Mouse (Mus musculus): Measurements from ENCODE around the gene Apol9b. TPM values are rescaled to one million over a fixed set of nuclear protein-coding genes. Genes with fewer than 3 reads are reported as not detected.

The Apol9b gene
- polyA plus RNA-seq, 1 experiment from 2014 or later: not detected

DNA sequence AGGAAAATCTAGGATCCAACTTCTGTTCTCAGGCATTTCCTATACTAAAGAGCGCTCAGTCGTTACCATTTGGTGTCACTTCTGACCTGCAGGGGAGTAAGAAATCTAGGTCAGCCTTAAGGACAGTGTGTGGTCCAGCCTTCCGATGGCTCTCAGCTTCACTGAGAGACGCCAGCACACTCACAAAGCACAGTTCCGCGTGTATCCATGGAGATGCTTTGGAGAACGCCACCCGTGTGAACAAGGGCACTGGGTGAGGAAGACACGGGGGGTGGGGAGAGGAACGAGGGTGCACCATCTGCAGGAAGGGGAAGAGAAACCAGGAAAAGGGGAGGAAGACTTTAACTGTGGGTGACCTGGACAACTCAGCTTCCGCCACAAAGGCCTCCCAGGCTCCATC, 23.6 kb downstream of the Apol9b start:
- Histone ChIP-seq H3K27me3 (no peaks in the 10 kb centered on the region), H3K36me3 (no peaks in the 10 kb centered on the region), H3K4me1 (no peaks in the 10 kb centered on the region), H3K4me3 (no peak overlapping the region), H3K27ac (no peak overlapping the region), H3K9me3 (replicated peaks) (no peaks in the 10 kb centered on the region), H3K4me2 (replicated peaks) (no peak overlapping the region), H3K9ac (no peak overlapping the region)
- no peak for ATAC-seq (ENCODE audit: low FRiP score)
- 58% methylated on average over 11 of the region's 11 CpGs for WGBS

DNA sequence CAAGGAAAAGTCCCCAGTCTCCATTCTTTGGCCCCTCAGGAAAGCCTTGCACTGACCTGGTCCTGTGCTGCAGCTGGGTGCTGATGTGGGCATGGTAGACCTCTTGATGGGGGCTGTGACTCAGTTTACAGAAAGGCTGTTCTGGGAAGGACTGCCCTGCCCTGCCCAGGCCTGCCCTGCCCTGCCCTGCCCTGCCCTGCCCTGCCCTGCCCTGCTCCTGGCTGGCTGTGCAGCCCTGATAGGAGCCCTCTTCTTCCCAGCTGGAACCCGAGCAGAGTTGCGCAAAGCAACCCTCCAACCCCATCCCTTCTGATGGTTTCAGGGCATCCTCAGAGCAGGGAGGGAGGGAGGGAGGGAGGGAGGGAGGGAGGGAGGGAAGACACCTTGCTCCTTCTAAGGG, 26.3 kb downstream of the Apol9b start:
- Histone ChIP-seq H3K36me3 (peaks cover 3% of the 10 kb centered on the region; the same call in 1 of the 2 replicates), H3K4me1 (no peaks in the 10 kb centered on the region), H3K4me2 (replicated peaks) (no peak overlapping the region), H3K9me3 (replicated peaks) (no peaks in the 10 kb centered on the region), H3K27me3 (no peaks in the 10 kb centered on the region), H3K27ac (no peak overlapping the region), H3K9ac (no peak overlapping the region), H3K4me3 (no peak overlapping the region)
- 20% methylated on average over 1 of the region's 2 CpGs for WGBS
- no peak for ATAC-seq (ENCODE audit: low FRiP score)

GRCm38 (mm10) chr15:77756081-77756480, 27.2 kb downstream of the Apol9b start:
- H3K27me3 ChIP-seq: no peaks in the 10 kb centered on the region
- H3K9ac ChIP-seq: no peak overlapping the region
- no peak for ATAC-seq (ENCODE audit: low FRiP score)
- no peak overlapping the region for H3K4me2 ChIP-seq (replicated peaks)
- no peaks in the 10 kb centered on the region for H3K4me1 ChIP-seq
- peaks cover 11% of the 10 kb centered on the region for H3K36me3 ChIP-seq
- WGBS: 64% methylated on average over 2 of the region's 2 CpGs
- no peak overlapping the region for H3K4me3 ChIP-seq
- H3K27ac ChIP-seq: no peak overlapping the region
- H3K9me3 ChIP-seq (replicated peaks): no peaks in the 10 kb centered on the region

- Histone ChIP-seq H3K9me3 (replicated peaks) (no peaks in the 10 kb centered on the region), H3K4me2 (replicated peaks) (no peak within 1 kb of the TSS), H3K27me3 (no peaks in the 10 kb centered on the region), H3K9ac (no peak within 1 kb of the TSS), H3K36me3 (peaks cover 19% of the 10 kb centered on the region), H3K27ac (no peak within 1 kb of the TSS), H3K4me3 (no peak within 1 kb of the TSS), H3K4me1 (no peaks in the 10 kb centered on the region)
- no peak for ATAC-seq (ENCODE audit: low FRiP score)
- 12% methylated on average over 9 of the region's 9 CpGs for WGBS
Observed at GRCm38 (mm10) chr15:77756848-77757247, 28.0 kb downstream of the Apol9b start, which contains the start of gene Apol8. TSS of gene Apol8 (minus strand) at chr15:77757003.

DNA sequence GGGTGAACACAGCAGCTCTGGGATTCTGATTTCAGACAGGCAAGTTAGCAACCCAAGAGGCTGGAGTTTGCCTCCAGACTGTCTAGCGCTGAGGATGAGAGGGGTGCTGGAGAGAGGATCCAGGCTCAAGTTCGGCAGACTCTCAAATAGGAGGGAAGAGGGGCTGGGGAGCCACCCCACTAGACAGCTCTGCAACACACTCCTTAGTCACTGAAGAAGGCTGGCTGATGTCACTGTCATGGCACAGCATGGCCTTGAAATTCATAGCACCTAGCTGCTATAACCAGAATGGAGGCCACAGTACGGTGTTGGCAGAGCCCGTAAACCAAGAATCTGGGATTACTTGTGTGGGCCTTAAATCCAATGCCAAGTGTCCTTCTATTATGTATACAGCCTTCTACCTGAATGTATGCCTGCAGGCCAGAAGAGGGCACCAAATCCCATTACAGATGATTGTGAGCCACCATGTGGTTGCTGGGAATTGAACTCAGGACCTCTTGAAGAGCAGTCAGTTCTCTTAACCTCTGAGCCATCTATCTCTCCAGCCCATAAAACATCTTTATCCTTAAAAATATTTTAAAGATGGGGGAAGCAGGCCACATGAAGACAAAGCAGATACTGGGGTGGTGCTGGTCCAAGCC, 28.9 kb downstream of the Apol9b start:
- ATAC-seq (ENCODE audit: low FRiP score): no peak
- H3K9ac ChIP-seq: no peak overlapping the region
- H3K4me2 ChIP-seq (replicated peaks): no peak overlapping the region
- 89% methylated on average over 4 of the region's 4 CpGs for WGBS
- H3K4me3 ChIP-seq: no peak overlapping the region
- no peak overlapping the region for H3K27ac ChIP-seq
- no peaks in the 10 kb centered on the region for H3K9me3 ChIP-seq (replicated peaks)
- no peaks in the 10 kb centered on the region for H3K27me3 ChIP-seq
- H3K36me3 ChIP-seq: peaks cover 27% of the 10 kb centered on the region
- no peaks in the 10 kb centered on the region for H3K4me1 ChIP-seq

DNA sequence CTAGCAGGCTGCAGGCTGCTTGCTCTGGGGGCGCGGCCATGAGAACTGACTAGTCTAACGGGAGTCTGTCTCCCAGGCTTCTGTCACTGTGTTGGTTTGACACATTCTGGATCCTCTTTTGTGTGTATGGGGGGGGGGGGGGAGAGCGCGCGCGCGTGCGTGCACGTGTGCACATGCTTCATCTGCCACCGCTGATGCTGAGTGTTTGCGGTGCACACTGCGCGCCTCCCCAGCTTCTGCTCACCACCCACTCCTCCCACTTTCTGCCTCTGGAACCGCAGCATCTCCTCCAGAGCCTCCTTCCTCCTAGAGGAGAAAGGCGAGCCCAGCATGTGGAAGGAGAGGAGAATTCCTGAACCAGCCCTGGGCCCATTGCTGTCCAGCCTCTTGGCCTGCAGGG, 31.2 kb downstream of the Apol9b start:
- Histone ChIP-seq H3K9ac (no peak overlapping the region), H3K36me3 (peaks cover 51% of the 10 kb centered on the region)
- WGBS: 95% methylated on average over 11 of the region's 16 CpGs

GRCm38 (mm10) chr15:77761083-77761482, 32.2 kb downstream of the Apol9b start:
- H3K4me2 ChIP-seq (replicated peaks): no peak overlapping the region
- peaks cover 61% of the 10 kb centered on the region for H3K36me3 ChIP-seq
- no peak overlapping the region for H3K9ac ChIP-seq
- H3K27ac ChIP-seq: no peak overlapping the region
- WGBS: 95% methylated on average over 7 of the region's 7 CpGs
- H3K4me3 ChIP-seq: no peak overlapping the region
- H3K4me1 ChIP-seq: no peaks in the 10 kb centered on the region
- H3K9me3 ChIP-seq (replicated peaks): no peaks in the 10 kb centered on the region
- ATAC-seq (ENCODE audit: low FRiP score): no peak
- H3K27me3 ChIP-seq: no peaks in the 10 kb centered on the region

More for the DNA sequence above, 31.2 kb downstream of the Apol9b start:
- H3K9me3 ChIP-seq (replicated peaks): no peaks in the 10 kb centered on the region
- no peaks in the 10 kb centered on the region for H3K4me1 ChIP-seq
- H3K27me3 ChIP-seq: no peaks in the 10 kb centered on the region
- no peak overlapping the region for H3K27ac ChIP-seq
- no peak for ATAC-seq (ENCODE audit: low FRiP score)
- no peak overlapping the region for H3K4me2 ChIP-seq (replicated peaks)
- no peak overlapping the region for H3K4me3 ChIP-seq

- H3K36me3 ChIP-seq: peaks cover 68% of the 10 kb centered on the region
- H3K9me3 ChIP-seq (replicated peaks): no peaks in the 10 kb centered on the region
Observed at GRCm38 (mm10) chr15:77761561-77762380, 32.9 kb downstream of the Apol9b start.

DNA sequence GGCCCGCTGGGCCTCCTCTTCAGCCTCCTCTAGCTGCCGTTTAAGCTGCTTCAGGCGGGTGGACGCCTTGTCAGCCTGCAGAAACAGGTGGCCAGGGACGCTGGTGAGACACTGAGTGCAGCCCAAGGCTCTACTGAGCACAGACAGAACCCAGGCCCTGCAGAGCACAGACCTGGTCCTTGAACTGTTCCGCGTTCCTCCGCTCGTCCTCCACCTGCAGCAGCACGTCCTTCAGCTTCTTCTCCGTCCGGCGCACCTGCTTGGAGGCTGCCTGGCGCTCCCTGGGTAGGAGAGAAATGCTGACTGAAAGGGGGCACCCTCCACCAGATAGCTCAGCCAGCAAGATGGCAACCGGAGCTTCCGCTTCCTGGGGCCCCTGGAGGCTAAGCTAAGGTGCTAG, 34.2 kb downstream of the Apol9b start:
- no peak overlapping the region for H3K4me3 ChIP-seq
- no peak overlapping the region for H3K9ac ChIP-seq
- no peak for ATAC-seq (ENCODE audit: low FRiP score)
- H3K36me3 ChIP-seq: peaks cover 81% of the 10 kb centered on the region
- WGBS: 95% methylated on average over 16 of the region's 16 CpGs
- no peaks in the 10 kb centered on the region for H3K9me3 ChIP-seq (replicated peaks)
- no peak overlapping the region for H3K27ac ChIP-seq
- no peak overlapping the region for H3K4me2 ChIP-seq (replicated peaks)
- no peaks in the 10 kb centered on the region for H3K4me1 ChIP-seq
- no peaks in the 10 kb centered on the region for H3K27me3 ChIP-seq

More at GRCm38 (mm10) chr15:77761561-77762380, 32.9 kb downstream of the Apol9b start:
- 78% methylated on average over 22 of the region's 22 CpGs for WGBS
- Histone ChIP-seq H3K9ac (no peak overlapping the region), H3K4me1 (no peaks in the 10 kb centered on the region), H3K4me2 (replicated peaks) (no peak overlapping the region), H3K4me3 (no peak overlapping the region), H3K27me3 (no peaks in the 10 kb centered on the region), H3K27ac (no peak overlapping the region)
- no peak for ATAC-seq (ENCODE audit: low FRiP score)

DNA sequence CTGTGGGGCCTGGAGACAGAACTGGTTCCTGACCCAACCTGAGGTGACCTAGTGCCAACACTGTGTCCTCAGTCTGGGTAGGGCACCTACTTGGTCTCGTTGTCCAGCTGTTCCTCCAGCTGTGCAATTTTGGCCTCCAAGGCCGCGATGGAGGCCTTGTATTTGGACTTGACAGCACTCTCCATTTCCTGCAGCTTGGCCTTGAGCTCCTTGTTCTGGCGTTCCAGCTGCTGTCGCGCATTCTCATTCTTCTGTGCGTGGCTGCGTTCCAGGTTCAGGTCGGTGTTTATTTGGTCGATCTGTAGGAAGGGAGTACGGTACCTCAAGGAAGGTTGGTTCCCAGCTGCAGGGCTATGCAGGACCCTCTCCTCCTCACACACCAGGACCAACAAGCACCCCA, 34.9 kb downstream of the Apol9b start:
- H3K9me3 ChIP-seq (replicated peaks): no peaks in the 10 kb centered on the region
- ATAC-seq (ENCODE audit: low FRiP score): no peak
- no peak overlapping the region for H3K4me3 ChIP-seq
- no peaks in the 10 kb centered on the region for H3K4me1 ChIP-seq
- H3K9ac ChIP-seq: no peak overlapping the region
- H3K4me2 ChIP-seq (replicated peaks): no peak overlapping the region
- WGBS: 95% methylated on average over 11 of the region's 11 CpGs
- peaks cover 87% of the 10 kb centered on the region for H3K36me3 ChIP-seq
- H3K27ac ChIP-seq: no peak overlapping the region
- no peaks in the 10 kb centered on the region for H3K27me3 ChIP-seq

DNA sequence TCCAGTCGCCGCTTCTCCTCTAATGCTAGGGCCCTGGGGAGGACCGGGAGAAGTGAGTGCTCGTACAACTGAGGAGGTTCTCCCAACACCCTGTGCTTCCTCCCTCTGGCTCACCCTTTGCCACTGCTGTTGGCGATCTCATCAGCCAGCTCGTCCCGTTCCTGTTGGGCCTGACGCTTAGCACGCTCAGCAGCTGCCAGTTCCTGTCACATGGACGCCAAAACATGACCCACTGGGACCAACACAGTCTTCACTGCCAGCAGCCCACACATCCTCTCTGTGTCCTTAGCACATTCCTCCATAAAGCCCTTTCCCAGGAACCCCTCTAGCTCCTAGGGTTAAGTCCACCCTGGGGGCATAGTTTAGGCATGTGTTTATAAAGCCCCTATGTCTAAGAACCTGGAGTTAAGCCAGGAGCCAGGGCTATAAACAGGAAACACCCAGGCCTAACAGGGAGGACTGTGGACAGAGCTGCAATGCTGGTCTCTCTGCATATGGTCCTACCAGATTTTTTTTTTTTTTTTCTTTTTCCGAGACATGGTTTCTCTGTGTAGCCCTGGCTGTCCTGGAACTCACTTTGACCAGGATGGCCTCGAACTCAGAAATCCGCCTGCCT, 35.7 kb downstream of the Apol9b start:
- ATAC-seq (ENCODE audit: low FRiP score): no peak
- no peaks in the 10 kb centered on the region for H3K9me3 ChIP-seq (replicated peaks)

DNA sequence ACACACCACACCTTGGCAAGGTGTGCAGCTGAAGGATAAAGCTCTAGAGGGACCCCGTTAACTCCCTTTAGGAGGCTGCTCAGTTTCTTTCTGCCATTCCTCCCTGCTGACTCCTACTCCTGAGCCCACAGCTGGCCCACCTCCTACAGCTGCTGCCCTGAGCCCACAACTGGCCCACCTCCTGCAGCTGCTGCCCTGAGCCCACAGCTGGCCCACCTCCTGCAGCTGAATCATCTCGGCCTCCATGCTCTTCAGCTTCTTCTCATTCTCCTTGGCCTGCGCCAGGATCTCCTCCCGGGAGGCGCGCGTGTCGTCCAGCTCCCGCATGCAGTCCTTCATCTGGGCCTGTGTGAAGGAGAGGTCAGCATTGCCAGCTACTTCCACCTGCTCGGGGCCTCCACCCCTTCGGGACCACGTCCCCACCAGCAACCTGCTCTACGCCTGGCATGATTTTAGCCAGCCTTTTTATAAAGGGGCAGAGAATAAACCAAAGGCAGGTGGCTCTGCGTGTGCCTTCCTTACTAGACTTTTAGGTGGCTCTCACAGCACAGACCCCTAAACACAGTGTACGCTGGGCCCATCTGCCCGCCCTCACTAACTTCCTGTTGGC, 36.8 kb downstream of the Apol9b start:
- no peak overlapping the region for H3K27ac ChIP-seq
- no peaks in the 10 kb centered on the region for H3K27me3 ChIP-seq
- no peaks in the 10 kb centered on the region for H3K4me1 ChIP-seq
- no peak overlapping the region for H3K4me3 ChIP-seq
- WGBS: 94% methylated on average over 16 of the region's 16 CpGs
- H3K9ac ChIP-seq: peak overlapping the region; percentile 18; the same call in 1 of the 2 replicates
- H3K4me2 ChIP-seq (replicated peaks): no peak overlapping the region
- no peaks in the 10 kb centered on the region for H3K9me3 ChIP-seq (replicated peaks)
- H3K36me3 ChIP-seq: peaks cover 99% of the 10 kb centered on the region
- no peak for ATAC-seq (ENCODE audit: low FRiP score)

More for the DNA sequence above, 35.7 kb downstream of the Apol9b start:
- Histone ChIP-seq H3K36me3 (peaks cover 95% of the 10 kb centered on the region), H3K4me2 (replicated peaks) (no peak overlapping the region), H3K4me1 (no peaks in the 10 kb centered on the region), H3K27me3 (no peaks in the 10 kb centered on the region), H3K9ac (no peak overlapping the region), H3K4me3 (no peak overlapping the region), H3K27ac (no peak overlapping the region)
- WGBS: 90% methylated on average over 13 of the region's 13 CpGs
